Mouse (Mus musculus): ENCODE measurements around the gene Cd180.

Gene Cd180

DNA sequence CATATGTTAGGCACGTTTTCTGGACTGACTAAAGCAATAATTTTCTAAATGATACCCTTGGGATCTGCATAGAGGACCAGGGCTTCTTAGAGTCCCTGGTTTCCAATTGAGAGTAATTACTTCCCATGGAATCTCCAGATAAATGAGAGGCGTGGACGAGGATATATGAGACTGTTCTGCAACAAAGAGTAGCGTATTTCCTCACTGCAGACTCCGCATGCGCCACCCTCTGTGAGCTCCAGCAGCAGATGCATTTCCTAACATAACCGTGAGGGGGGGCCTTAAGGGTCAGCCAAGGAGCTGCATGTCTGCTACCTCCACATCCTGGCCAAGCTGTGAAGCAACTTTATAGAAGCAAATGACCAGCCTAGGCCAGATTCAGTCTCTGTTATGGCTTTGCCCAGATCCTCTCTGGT is 81.4 kb downstream of the Cd180 start:
- CTCF ChIA-PET: no interaction called here

DNA sequence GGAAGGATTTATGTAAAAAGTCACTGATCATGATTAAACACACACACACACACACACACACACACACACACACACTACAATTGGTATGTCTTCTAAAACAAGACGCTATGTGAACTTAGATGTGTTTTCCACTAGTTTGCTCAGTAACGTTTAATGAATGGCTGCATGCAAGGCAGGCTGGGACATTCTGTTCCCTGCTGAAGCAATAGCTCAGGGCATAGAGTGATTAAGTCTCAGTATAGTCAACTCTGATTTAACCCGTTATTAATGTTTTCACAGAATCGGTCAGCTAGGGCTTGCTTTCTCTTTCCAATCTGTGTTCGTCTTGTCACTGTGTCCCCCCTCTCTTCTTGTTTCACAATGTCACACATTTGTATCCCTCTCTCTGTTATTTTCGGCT is 82.1 kb downstream of the Cd180 start:
- CTCF ChIA-PET: interaction anchor here (0.7 kb wide), 1 partner anchor 158 kb away, joined by 4 read pairs; no protein-coding TSS in a partner anchor

DNA sequence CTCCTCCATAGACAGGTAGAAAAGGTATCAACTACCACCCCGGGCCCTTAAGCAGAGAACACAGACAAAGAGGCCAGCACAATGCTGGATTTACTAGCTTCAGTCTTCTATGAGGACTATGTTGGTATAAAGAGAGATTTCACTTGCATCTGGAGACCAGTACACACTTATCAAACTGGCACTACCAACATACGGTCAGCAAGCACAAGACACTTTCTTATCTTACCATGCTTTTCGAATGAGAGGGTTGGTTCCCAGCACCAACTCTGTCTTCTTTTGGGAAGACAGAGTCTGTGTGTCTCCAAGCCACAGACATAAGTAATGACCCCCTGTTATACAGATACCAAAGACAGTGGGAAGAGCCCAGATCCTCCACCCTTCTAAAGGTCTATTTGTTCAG is 85.5 kb downstream of the Cd180 start:
- CTCF ChIA-PET: interaction anchor here (1.1 kb wide), 1 partner anchor 10 kb away, joined by 3 read pairs; no protein-coding TSS in a partner anchor

DNA sequence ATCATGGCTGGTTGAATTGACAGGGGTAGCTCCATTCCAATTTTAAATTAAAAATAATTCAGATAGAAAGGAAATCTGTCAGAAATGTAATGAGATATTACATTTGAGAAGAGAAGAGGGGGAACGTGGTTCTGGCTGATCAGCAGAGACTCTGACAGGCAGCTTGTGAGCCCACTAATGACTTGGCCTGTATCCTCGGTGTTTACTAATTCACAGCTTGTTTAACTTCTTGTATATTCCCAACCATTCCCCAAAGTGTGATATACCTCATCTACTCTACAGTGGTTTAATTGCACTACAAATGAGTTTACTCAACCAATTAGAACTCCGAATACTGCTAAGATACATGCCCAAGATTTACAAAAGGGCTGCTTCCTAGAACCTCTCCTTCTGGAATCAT is 85.9 kb downstream of the Cd180 start:
- CTCF ChIA-PET: no interaction called here

GRCm38 (mm10) chr13:102783531-102784310 is 90.4 kb downstream of the Cd180 start:
- CTCF ChIA-PET: interaction anchor here (0.6 kb wide), 2 partner anchors 35 to 1666 kb away, joined by 3 to 9 read pairs; no protein-coding TSS in a partner anchor

DNA sequence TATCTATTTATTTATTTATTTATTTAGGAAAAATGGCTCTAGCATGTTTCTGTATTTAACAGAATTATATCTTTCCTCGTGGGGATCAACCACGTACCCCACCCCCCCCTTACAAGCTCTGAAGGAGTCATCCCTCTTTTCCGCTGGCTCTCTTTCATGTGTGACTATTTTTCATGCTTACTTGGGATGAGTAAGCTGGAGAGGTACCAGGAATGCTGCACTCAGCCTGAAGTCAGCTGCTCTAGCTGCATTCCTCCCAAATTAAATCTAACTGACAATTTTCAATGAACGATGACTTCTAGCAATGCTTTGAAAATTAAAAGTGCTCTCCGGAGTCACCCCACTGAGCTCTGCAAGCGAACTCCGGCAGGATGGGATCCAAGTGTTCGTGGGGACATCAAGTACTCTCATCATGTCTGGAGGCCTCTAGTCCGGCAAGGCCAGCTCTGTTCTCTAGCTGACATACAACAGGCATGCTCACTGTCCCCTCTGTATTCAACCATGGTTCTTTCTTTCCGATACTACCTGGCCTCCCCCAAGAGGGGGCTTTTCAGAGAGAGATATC is 93.4 kb downstream of the Cd180 start:
- CTCF ChIA-PET: interaction anchor here (0.6 kb wide), 1 partner anchor 12 kb away, joined by 3 read pairs; no protein-coding TSS in a partner anchor

Data from spleen, embryonic (tissue).